Mouse (Mus musculus) hindlimb bud, embryonic 11.5 days (tissue): ENCODE results near the gene Gm13278.
"Not testable (repeated sequence)": the region's sequence is repeated elsewhere in the genome, so short reads cannot be mapped to it uniquely, and the experiment has no call there.

Experiments
- DNase-seq: peaks from one replicate; pipeline ENCODE4 v3.0.0-alpha.2; 2012; ENCODE audit warnings: low read depth, low spot score; ENCODE audit errors: extremely low spot score

Gene Gm13278

GRCm38 (mm10) chr4:88788402-88788801, 2.9 kb upstream of the Gm13278 start, which contains the start of gene Gm13277:
Gene Gm13277, plus strand, starts transcription at chr4:88788632.
- not testable (repeated sequence) for DNase-seq

DNA sequence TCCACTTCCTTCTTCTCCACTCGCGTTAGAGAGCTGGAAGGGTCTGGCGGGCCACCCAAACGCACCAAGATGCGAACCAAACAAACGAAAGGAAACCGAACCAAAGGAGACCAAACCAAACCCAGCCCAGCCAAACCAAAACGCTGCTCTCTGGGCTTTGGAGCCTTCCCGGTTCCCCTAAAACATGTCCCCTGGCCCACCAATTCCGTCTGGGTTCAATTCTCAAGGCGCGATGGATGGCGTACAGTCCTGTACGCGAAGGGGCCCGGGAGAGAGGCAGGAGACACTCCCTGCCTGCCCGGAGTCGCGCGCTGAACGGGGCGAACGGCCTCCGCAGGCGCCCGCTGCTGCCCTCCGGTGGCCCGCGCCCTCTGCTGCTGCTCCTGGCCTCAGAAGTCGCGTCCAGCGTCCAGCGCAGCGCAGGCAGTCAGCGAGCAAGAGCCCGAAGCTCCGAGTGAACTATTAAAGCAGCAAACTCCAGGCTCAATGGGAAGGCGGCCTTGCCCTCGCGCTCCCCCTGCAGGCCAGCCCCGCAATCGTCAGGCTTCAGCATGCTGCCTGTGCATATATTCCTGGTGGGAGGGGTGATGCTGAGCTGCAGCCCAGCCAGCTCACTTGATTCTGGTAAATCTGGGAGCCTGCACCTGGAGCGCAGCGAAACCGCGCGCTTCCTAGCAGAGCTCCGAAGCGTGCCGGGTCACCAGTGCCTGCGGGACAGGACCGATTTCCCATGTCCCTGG, 2.8 kb downstream of the Gm13278 start, which contains the start of gene Gm13275:
Gene Gm13275, plus strand, starts transcription at position 552 of the 740 bp plus-strand sequence.
- not testable (repeated sequence) for DNase-seq

- not testable (repeated sequence) for DNase-seq
Observed at GRCm38 (mm10) chr4:88797097-88797496, 5.7 kb downstream of the Gm13278 start, which contains the start of gene Gm13279. Gene Gm13279, plus strand, starts transcription at chr4:88797397.

DNA sequence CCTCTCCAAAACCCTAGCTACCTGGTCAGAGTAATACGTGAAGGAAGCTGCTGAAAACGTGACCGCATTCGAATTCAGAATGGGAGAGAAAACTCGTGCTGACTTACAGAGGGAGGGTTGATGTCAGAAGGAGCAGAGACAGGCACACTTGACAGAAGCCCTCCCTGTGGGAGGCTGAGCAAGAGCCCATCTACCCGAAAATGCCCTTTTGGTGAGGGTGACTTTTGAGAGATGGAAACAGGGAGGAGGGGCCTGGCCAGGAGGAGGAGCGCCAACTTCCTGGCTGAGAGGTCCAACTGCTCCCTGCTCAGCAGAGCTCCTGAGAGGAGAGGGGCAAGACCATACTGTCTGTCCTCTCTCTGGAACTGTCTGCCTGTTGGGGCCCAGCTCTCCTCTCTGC, 8.0 kb downstream of the Gm13278 start, which contains the start of gene Gm13285:
Gene Gm13285, plus strand, starts transcription at position 301 of the 400 bp plus-strand sequence.
- DNase-seq = not testable (repeated sequence)

- DNase-seq = not testable (repeated sequence)
Observed at GRCm38 (mm10) chr4:88802954-88803353, 11.6 kb downstream of the Gm13278 start, which contains the start of gene Gm13287. Gene Gm13287, plus strand, starts transcription at chr4:88803254.

- DNase-seq = not testable (repeated sequence)
Observed at GRCm38 (mm10) chr4:88805231-88805630, 13.9 kb downstream of the Gm13278 start, which contains the start of gene Gm13288. Gene Gm13288, plus strand, starts transcription at chr4:88805531.

DNA sequence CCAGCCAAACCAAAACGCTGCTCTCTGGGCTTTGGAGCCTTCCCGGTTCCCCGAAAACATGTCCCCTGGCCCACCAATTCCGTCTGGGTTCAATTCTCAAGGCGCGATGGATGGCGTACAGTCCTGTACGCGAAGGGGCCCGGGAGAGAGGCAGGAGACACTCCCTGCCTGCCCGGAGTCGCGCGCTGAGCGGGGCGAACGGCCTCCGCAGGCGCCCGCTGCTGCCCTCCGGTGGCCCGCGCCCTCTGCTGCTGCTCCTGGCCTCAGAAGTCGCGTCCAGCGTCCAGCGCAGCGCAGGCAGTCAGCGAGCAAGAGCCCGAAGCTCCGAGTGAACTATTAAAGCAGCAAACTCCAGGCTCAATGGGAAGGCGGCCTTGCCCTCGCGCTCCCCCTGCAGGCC, 14.4 kb downstream of the Gm13278 start:
- DNase-seq = not testable (repeated sequence)

DNA sequence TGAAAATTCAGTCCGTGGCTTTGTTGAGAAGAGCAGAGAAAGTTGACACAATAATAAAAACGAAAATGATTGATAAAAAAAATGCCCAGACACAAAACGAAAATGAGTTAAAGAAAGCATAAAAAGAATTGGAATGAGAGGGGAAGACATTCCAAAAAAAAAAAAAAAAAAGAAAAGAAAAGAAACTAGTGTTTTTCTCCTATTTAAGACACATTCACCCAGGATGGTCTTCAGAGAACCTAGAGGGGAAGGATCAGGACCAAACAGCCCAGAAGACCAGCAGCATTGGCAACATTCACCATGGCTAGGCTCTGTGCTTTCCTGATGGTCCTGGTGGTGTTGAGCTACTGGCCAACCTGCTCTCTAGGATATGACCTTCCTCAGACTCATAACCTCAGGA, 24.6 kb downstream of the Gm13278 start, which contains the start of gene Ifna7:
Gene Ifna7, plus strand, starts transcription at position 301 of the 400 bp plus-strand sequence.
- DNase-seq = no peak

GRCm38 (mm10) chr4:88819659-88820058, 28.3 kb downstream of the Gm13278 start, which contains the start of gene Ifna11:
Gene Ifna11, plus strand, starts transcription at chr4:88819959.
- DNase-seq = no peak

DNA sequence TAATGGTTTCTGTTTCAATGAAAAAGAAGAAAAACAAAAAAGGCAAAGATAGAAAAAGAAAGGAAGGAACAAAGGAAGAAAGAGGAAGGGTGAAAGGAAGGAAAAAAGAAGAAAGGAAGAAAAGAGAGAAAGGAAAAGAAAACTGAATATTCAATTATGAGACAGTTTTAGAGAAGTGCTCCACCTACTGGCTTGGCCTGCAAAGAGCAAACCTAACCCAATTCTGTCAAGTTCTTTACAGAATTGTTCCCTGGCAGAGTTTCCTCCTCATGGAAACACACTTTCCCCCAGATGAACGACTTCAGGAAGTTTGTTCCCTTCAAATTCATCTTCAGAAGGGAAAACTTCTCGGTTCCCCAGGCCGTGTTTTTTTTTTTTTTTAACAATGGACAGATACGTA, 31.6 kb downstream of the Gm13278 start:
- no peak for DNase-seq

- DNase-seq = not testable (repeated sequence)
Observed at GRCm38 (mm10) chr4:88827116-88827515, 35.8 kb downstream of the Gm13278 start, which contains the start of gene Ifna6. Gene Ifna6, plus strand, starts transcription at chr4:88827416.

DNA sequence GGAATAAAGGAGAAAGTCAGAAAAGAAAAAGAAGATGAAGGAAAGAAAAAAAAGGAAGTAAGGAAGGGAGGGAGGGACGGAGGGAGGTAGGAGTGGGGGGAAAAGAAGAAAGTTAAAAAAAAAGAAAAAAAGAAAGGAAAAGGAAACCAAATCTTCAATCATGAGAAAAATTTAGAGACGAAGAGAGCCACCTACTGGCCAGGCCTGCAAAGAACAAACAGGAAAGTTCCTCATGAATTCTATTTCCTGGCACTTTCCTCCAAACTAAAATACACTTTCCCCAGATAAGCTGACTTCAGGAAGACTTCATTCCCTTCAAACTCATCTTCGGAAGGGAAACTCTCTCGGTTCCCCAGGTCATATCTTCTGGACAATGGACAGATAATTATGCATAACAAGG, 39.2 kb downstream of the Gm13278 start:
- DNase-seq = no peak

- DNase-seq = not testable (repeated sequence)
Observed at GRCm38 (mm10) chr4:88835225-88835624, 43.9 kb downstream of the Gm13278 start, which contains the start of gene Ifna5. Gene Ifna5, plus strand, starts transcription at chr4:88835525.

GRCm38 (mm10) chr4:88838828-88839227, 47.5 kb downstream of the Gm13278 start:
- DNase-seq = no peak

GRCm38 (mm10) chr4:88840058-88840457, 48.7 kb downstream of the Gm13278 start:
- DNase-seq = no peak

GRCm38 (mm10) chr4:88841438-88841911, 50.1 kb downstream of the Gm13278 start, which contains the start of gene Ifna4:
Gene Ifna4, plus strand, starts transcription at chr4:88841861.
- no peak for DNase-seq
